Mouse (Mus musculus) limb, embryonic 10.5 days (tissue): Measurements from ENCODE around the gene Guk1. TPM values are rescaled to one million over a fixed set of nuclear protein-coding genes. Genes with fewer than 3 reads are reported as not detected.
"Not testable (repeated sequence)": the region's sequence is repeated elsewhere in the genome, so short reads cannot be mapped to it uniquely, and the experiment has no call there.

Source experiments
- DNase-seq: peaks from one replicate; pipeline ENCODE4 v3.0.0-alpha.2; 2017; ENCODE audit warnings: low spot score
- H3K27ac ChIP-seq: fragments of 300-500 bp; sonication (generic); 2 replicates; pipeline ENCODE4 v1.5.1; 2016; ENCODE audit warnings: mild to moderate bottlenecking
- H3K27me3 ChIP-seq: fragments of 300-500 bp; sonication (generic); 2 replicates; pipeline ENCODE4 v1.6.1; 2016; ENCODE audit warnings: low read depth, mild to moderate bottlenecking; ENCODE audit not compliant: poor library complexity, severe bottlenecking
- H3K36me3 ChIP-seq: fragments of 300-500 bp; sonication (generic); 2 replicates; pipeline ENCODE4 v1.6.1; 2016; ENCODE audit warnings: mild to moderate bottlenecking, moderate library complexity
- H3K4me1 ChIP-seq: fragments of 300-500 bp; sonication (generic); 2 replicates; pipeline ENCODE4 v1.6.1; 2016
- H3K4me3 ChIP-seq: fragments of 300-500 bp; sonication (generic); 2 replicates; pipeline ENCODE4 v1.5.1; 2016; ENCODE audit warnings: mild to moderate bottlenecking, moderate library complexity
- H3K9me3 ChIP-seq: fragments of 300-500 bp; sonication (generic); replicated peaks from 2 replicates; pipeline ENCODE4 v1.6.1; 2016; ENCODE audit warnings: mild to moderate bottlenecking
- WGBS: fragments of 180-500 bp; shearing (Covaris S2); methylation state at CpG from one replicate; pipeline ENCODE4 v1.1.7; 2016; 5-methylcytosine and 5-hydroxymethylcytosine counted together
- polyA plus RNA-seq: library from polyadenylated mRNA; unstranded; fragments of >200 nt; fragmentation: Nextera tagmentation; extraction: Ambion mirVana; gene quantifications from 2 replicates; pipeline ENCODE4 v1.2.1, GENCODE M21; 2016

The Guk1 gene
- polyA plus RNA-seq, 1 experiment from 2014 or later, result 145 TPM

DNA sequence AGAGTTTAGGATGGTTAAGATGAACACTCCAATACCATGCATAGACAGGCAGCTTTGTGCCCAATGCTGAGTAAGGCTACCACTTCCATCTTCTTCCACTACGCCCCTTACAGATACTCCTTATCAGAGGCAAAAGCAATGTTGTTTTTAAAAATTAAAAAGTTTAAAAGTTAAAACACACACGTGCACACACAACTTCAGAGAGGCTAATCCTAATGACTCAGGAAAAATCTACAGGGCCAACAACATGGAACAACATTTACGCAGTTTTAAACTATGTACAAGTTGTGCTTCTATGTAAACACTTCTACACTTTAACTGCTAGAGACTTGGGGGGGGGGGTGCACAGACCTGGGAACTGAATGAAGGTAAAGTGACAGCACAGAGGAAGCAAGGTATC lies 32.0 kb upstream of the Guk1 start:
- no peak overlapping the region for H3K4me3 ChIP-seq
- no peaks in the 10 kb centered on the region for H3K27me3 ChIP-seq
- no peak overlapping the region for H3K27ac ChIP-seq
- peaks cover 33% of the 10 kb centered on the region for H3K4me1 ChIP-seq
- no peaks in the 10 kb centered on the region for H3K9me3 ChIP-seq
- DNase-seq, result no peak
- 97% methylated on average over 3 of the region's 3 CpGs for WGBS
- H3K36me3 ChIP-seq, result peaks cover 46% of the 10 kb centered on the region

DNA sequence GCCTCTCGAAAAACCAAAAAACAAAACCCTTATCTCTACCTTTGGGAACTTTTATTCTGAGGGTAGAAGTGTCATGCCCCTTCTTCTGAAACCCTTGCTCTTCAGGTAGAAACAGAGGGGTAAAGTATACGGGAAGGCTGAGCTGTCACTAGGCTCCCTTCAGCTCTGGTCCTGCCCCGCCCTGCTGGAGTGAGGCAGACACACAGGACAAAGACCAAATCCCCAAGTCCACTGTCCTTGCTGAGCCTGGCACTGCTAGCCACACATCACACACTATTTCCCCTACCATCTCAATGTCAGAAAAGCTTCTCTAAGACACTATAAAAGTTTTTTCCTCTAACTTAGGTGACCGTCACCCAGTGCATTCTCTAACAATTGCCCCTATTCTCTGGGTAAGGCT lies 30.3 kb upstream of the Guk1 start:
- peaks cover 23% of the 10 kb centered on the region for H3K4me1 ChIP-seq
- H3K36me3 ChIP-seq, result peaks cover 63% of the 10 kb centered on the region
- no peak overlapping the region for H3K27ac ChIP-seq
- 95% methylated on average over 4 of the region's 4 CpGs for WGBS
- H3K27me3 ChIP-seq, result no peaks in the 10 kb centered on the region
- no peaks in the 10 kb centered on the region for H3K9me3 ChIP-seq
- H3K4me3 ChIP-seq, result no peak overlapping the region
- DNase-seq, result no peak

DNA sequence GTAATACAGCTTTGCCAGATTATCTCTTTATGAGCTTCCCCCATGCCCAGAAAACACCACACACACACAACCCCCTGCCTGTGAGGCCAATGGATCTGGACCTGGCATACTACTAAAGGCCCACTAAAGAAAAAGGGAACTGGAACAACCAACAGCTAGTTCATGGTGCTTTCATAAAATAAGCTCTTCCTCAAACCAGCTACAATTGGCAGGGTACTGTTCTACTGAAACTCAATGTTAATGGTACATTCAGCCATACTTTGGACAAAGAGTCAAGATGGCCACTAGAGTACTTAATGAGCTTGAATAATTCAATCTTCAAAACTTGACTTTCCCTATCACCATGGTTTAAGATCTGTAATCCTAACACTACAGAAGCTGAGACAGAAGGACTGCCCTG lies 29.6 kb upstream of the Guk1 start:
- DNase-seq, result no peak
- peaks cover 70% of the 10 kb centered on the region for H3K36me3 ChIP-seq
- H3K4me3 ChIP-seq, result no peak overlapping the region
- no peaks in the 10 kb centered on the region for H3K27me3 ChIP-seq
- H3K9me3 ChIP-seq, result no peaks in the 10 kb centered on the region
- no peak overlapping the region for H3K27ac ChIP-seq
- peaks cover 18% of the 10 kb centered on the region for H3K4me1 ChIP-seq

DNA sequence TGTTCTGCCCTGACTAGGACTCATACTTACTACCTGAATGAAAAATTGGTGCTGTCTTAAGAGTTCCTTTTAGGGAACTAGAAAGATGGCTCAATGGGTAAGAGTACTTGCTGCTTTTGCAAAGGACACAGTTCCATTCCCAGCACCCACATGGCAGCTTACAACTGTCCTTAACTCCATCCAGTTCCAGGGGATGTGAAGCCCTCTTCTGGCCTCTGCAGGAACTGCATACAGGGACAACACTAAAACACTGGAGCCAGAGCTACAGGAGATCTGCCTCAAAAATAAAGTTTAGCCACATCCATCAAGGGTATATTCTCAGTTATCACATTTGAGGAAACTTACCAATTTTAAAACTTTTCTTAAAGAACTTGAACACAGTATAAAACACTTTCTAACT lies 27.1 kb upstream of the Guk1 start:
- no peak for DNase-seq
- no peaks in the 10 kb centered on the region for H3K4me1 ChIP-seq

DNA sequence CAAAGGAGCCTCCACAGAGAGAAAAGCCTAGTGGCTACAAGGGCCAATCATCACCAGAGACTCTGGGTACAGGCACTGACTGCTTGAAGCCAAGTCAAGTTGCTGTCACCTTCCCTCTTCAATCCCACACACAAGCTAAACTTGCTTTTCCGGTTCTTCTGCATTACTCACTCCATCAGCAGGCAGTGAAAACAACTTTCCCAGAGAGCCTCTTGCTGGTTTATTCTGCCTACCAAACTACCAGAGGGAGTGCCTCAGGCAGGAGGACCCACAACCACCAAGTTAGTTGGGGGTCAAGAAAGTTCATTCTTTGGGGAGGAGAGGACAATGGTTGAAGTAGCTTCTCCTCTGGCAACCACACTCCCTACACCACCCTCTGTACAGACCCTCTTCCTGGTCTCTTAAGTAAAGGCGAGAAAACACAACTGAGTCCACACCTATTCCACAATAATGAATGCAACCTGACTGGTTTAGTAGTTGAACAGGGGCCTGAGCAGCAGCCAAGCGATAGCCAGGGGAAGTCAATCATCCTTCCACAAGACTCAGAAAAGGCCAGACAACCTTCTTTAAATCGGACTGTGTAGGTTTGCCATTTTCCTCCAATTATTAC lies 26.5 kb upstream of the Guk1 start:
- no peaks in the 10 kb centered on the region for H3K4me1 ChIP-seq
- H3K27me3 ChIP-seq, result no peaks in the 10 kb centered on the region
- no peak for DNase-seq
- H3K36me3 ChIP-seq, result peaks cover 84% of the 10 kb centered on the region
- H3K4me3 ChIP-seq, result no peak overlapping the region
- whole genome bisulfite sequencing, result 87% methylated on average over 4 of the region's 4 CpGs
- no peak overlapping the region for H3K27ac ChIP-seq
- no peaks in the 10 kb centered on the region for H3K9me3 ChIP-seq

More for the DNA sequence above, 27.1 kb upstream of the Guk1 start:
- Histone ChIP-seq H3K36me3 (peaks cover 84% of the 10 kb centered on the region), H3K4me3 (no peak overlapping the region), H3K9me3 (no peaks in the 10 kb centered on the region), H3K27me3 (no peaks in the 10 kb centered on the region), H3K27ac (no peak overlapping the region)

DNA sequence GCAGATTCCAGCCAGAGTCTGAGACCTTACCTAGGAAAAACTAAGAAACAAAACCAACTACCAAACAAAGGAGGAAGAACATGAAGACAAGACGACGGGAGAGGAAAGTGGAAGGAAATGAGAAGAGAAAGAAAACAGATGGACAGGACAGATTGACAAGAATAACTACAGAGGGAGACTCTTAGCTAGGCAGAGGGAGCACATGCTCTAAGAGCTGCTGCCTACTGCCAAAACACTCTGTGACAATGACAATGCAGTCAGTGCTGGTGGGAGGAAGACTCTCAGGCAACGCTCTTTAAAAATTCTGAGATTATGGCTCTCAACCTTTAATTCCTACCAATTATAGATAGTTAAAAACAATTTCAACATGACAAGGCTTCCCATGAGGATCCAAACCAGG lies 24.9 kb upstream of the Guk1 start:
- H3K27me3 ChIP-seq, result no peaks in the 10 kb centered on the region
- 90% methylated on average over 3 of the region's 3 CpGs for WGBS
- no peak for DNase-seq
- no peak overlapping the region for H3K27ac ChIP-seq
- no peak overlapping the region for H3K4me3 ChIP-seq
- H3K4me1 ChIP-seq, result no peaks in the 10 kb centered on the region
- H3K36me3 ChIP-seq, result peaks cover 85% of the 10 kb centered on the region
- no peaks in the 10 kb centered on the region for H3K9me3 ChIP-seq

DNA sequence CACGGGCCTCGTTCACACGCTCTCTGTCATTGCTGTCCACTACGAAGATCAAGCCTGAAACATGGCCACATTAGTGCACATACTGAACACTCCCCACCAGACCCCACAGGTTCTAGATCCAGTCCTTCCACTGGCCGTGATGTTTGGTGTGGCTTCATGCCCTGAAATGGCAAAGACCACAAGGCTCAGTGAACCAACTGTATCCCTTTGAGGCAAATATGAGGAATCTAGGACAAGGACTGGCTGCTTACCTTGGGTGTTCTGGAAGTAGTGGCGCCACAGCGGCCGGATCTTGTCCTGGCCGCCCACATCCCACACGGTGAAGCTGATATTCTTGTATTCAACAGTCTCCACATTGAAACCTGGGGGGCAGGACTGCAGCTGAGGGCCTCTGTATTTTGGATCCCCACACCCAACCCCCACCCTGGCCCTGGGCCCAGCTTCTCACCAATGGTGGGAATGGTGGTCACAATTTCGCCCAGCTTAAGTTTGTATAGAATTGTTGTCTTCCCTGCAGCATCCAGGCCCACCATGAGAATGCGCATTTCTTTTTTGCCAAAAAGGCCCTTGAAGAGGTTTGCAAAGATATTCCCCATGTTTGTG lies 21.0 kb upstream of the Guk1 start:
- H3K27me3 ChIP-seq, result no peaks in the 10 kb centered on the region
- 95% methylated on average over 12 of the region's 12 CpGs for WGBS
- peaks cover 21% of the 10 kb centered on the region for H3K4me1 ChIP-seq
- no peak overlapping the region for H3K4me3 ChIP-seq
- DNase-seq, result no peak
- no peak overlapping the region for H3K27ac ChIP-seq
- no peaks in the 10 kb centered on the region for H3K9me3 ChIP-seq
- peaks cover 83% of the 10 kb centered on the region for H3K36me3 ChIP-seq

DNA sequence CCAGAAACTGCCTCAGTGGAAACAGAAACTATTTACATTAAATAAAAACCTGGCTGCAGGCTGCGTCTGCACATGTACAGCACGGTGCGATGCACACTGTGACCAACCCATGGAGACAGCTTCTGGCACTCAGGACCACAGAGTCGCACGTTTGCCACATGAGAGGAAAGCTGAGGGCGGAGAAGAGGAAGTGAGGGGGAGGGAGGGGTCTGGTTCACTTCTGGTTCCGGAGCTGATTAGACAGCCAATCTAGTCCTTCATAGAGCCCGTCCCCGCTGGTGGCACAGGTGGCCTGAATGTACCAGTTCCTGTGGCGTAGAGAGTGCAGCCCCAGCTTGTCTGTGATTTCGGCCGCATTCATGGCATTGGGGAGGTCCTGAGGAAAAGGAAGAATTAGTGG lies 20.3 kb upstream of the Guk1 start:
- Histone ChIP-seq H3K36me3 (peaks cover 80% of the 10 kb centered on the region), H3K4me1 (peaks cover 25% of the 10 kb centered on the region)
- H3K9me3 ChIP-seq, DNase-seq, H3K27ac ChIP-seq, H3K27me3 ChIP-seq, H3K4me3 ChIP-seq: not testable (repeated sequence)
- 88% methylated on average over 12 of the region's 12 CpGs for WGBS

DNA sequence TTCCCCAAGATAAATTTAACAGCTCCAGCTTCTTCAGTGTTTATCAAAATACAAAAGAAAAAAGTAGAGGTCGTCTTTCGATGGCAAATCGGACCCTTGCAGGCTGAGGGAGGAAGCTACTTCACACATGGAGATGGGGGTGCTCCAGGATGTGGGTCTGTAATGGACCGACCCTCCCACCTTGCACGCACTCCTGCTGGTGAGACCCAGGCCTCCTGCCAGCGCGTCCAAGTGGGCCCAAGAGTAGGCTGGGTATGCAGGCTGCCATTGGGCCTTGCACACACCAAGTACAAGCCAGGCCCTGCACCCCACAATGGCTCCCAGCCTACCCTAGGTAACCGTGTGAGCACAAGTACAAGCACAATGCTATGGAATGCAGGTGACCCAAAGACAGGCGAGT lies 19.5 kb upstream of the Guk1 start:
- not testable (repeated sequence) for H3K27ac ChIP-seq, DNase-seq, H3K4me3 ChIP-seq, H3K27me3 ChIP-seq, H3K9me3 ChIP-seq
- Histone ChIP-seq H3K4me1 (peaks cover 25% of the 10 kb centered on the region), H3K36me3 (peaks cover 80% of the 10 kb centered on the region)
- 94% methylated on average over 9 of the region's 9 CpGs for WGBS

DNA sequence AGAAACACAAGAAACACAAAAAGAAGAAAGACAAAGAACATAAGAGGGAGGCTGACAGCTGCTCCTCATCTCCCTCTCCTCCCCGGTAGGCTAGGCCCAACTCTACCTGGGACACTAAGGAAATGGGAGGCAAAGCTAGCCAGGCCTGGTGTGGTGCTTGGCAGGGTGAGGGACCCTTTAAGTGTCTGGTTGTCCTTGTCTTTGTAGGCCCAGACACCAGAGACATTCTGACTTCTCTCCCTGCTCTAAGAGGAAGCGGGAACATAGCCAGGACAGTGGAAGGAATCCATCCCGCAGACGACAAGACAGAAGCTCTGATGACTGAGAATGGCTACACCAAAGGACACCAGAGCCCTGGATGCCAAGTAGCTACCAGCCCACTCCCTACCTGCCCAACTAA lies 18.0 kb upstream of the Guk1 start:
- H3K36me3 ChIP-seq, result peaks cover 85% of the 10 kb centered on the region
- H3K4me3 ChIP-seq, result no peak overlapping the region
- WGBS, result 89% methylated on average over 4 of the region's 4 CpGs
- H3K9me3 ChIP-seq, result no peaks in the 10 kb centered on the region
- H3K27me3 ChIP-seq, result no peaks in the 10 kb centered on the region
- peaks cover 25% of the 10 kb centered on the region for H3K4me1 ChIP-seq
- H3K27ac ChIP-seq, result no peak overlapping the region
- no peak for DNase-seq

DNA sequence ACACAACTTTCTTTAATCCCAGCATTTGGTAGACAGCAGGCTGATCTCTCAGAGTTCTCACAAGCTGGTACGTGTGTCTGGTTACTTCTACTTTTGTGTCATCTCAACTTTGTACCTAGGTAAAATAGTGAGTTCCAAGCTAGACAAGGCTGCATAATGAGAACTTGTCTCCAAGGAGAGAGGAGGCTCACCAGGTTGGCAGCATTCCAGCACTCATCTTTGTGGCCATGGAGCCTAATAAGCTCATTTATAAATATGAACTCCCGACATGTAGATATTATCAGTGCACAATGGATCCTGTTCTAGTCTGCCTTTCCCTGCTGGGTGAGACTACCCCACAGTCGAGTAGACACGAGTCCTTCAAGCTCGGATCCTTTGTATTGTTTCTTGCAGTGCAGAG lies 17.6 kb upstream of the Guk1 start:
- Histone ChIP-seq H3K4me3 (peak overlapping the region; percentile 87), H3K9me3 (no peaks in the 10 kb centered on the region), H3K27me3 (no peaks in the 10 kb centered on the region), H3K4me1 (peaks cover 25% of the 10 kb centered on the region), H3K27ac (no peak overlapping the region), H3K36me3 (peaks cover 85% of the 10 kb centered on the region)
- DNase-seq, result no peak
- WGBS, result 83% methylated on average over 5 of the region's 5 CpGs

DNA sequence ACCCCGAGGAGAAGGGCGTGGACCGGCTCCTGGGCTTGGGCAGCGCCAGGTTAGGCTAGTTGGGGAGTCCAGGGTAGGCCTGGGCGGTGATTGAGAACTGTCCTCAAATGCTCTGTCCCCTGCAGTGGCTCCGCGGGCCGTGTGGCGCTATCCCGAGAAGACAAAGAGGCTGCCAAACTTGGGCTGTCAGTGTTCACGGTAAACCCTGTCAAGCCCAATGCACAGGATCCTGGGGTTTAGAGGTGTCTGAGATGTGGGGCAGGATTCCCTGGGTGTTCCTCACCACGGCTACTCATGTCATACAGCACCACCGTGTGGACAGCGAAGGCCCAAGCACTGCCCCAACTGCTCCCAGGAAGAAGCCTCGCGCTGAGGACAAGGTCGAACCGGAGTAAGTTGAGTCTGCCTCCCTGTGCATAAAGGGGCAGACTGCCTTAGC lies 17.0 kb upstream of the Guk1 start:
- 14% methylated on average over 18 of the region's 18 CpGs for WGBS
- peak overlapping the region; percentile 93 for H3K27ac ChIP-seq
- peaks cover 25% of the 10 kb centered on the region for H3K4me1 ChIP-seq
- no peaks in the 10 kb centered on the region for H3K9me3 ChIP-seq
- H3K4me3 ChIP-seq, result peak overlapping the region; percentile 87
- peaks cover 85% of the 10 kb centered on the region for H3K36me3 ChIP-seq
- DNase-seq, result peak; percentile 76
- H3K27me3 ChIP-seq, result no peaks in the 10 kb centered on the region

DNA sequence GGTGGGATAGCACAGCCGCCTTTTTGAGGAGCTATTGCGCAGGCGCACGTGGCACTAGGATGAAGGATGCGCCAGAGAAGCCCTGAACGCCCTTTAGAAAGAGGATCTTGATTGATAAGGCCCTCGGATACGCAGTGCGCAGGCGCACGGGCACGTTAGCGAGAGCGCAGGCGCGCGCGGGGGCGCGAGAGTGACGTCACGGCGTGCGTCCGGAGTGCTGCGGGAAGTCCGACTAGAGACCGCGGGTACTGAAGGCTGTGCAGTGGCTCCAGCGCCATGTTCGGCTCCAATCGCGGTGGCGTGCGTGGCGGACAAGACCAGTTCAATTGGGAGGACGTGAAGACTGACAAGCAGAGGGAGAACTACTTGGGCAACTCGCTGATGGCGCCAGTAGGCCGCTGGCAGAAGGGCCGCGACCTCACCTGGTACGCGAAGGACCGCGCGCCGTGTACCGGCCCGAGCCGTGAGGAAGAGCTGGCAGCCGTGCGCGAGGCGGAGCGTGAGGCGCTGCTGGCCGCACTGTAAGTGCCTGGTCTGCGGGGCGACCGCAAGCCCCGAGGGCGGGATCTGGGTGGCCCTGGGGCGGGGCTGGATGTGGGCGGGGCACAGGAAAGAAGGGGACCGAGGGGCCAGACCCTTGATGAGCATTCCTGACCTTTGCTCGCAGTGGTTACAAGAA lies 16.3 kb upstream of the Guk1 start, which contains the start of gene 2310033P09Rik:
Gene 2310033P09Rik, plus strand, starts transcription at position 169 of the 679 bp plus-strand sequence.
- peak; percentile 97 for DNase-seq
- Histone ChIP-seq H3K4me3 (peak within 1 kb of the TSS; percentile 87), H3K4me1 (peaks cover 25% of the 10 kb centered on the region), H3K9me3 (no peaks in the 10 kb centered on the region), H3K27ac (peak within 1 kb of the TSS; percentile 93), H3K27me3 (no peaks in the 10 kb centered on the region), H3K36me3 (peaks cover 80% of the 10 kb centered on the region)
- under 1% methylated on average over 67 of the region's 67 CpGs for WGBS
